Mouse (Mus musculus): ENCODE measurements around the gene Gm3415. TPM values are rescaled to one million over a fixed set of nuclear protein-coding genes. Genes with fewer than 3 reads are reported as not detected.
A peak's percentile ranks its signal among the peaks of the same experiment; 100 is the strongest.
"Not testable (repeated sequence)": the region's sequence is repeated elsewhere in the genome, so short reads cannot be mapped to it uniquely, and the experiment has no call there.

Gm3415 gene
- total RNA-seq (2015) (not detected in 2 replicates), total RNA-seq (2017) (not detected in 2 replicates)

DNA sequence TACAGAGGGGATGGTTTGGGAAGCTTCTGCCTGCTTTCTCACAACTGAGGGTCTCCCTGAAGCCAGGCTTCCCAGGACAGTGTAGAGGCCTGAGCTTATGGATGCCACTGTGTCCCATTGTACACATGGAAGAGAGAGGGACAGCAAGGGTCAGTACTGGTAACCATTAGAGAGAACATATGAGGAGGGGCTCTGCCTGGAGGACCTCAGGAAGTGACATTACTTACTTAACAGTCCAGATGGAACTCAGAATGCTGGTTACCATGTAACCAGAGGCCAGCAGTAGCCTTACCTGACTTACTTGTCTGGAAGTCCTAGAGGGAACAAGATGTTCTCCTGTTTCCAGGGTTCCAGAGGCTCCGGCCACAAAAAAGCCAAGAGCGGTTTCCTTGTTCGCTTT lies at the start of gene Gm3415:
TSS of gene Gm3415 (plus strand) at position 301 of the 400 bp plus-strand sequence.
- not testable (repeated sequence) for ATAC-seq (ENCODE audit: poor library complexity, severe bottlenecking)

DNA sequence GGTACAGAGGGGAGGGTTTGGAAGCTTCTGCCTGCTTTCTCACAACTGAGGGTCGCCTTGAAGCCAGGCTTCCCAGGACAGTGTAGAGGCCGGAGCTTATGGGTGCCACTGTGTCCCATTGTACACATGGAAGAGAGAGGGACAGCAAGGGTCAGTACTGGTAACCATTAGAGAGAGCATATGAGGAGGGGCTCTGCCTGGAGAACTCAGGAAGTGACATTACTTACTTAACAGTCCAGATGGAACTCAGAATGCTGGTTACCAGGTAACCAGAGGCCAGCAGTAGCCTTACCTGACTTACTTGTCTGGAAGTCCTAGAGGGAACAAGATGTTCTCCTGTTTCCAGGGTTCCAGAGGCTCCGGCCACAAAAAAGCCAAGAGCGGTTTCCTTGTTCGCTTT lies 42.1 kb upstream of the Gm3415 start, which contains the start of gene Gm3402:
TSS of gene Gm3402 (plus strand) at position 301 of the 400 bp plus-strand sequence.
- ATAC-seq (ENCODE audit: poor library complexity, severe bottlenecking) = not testable (repeated sequence)

DNA sequence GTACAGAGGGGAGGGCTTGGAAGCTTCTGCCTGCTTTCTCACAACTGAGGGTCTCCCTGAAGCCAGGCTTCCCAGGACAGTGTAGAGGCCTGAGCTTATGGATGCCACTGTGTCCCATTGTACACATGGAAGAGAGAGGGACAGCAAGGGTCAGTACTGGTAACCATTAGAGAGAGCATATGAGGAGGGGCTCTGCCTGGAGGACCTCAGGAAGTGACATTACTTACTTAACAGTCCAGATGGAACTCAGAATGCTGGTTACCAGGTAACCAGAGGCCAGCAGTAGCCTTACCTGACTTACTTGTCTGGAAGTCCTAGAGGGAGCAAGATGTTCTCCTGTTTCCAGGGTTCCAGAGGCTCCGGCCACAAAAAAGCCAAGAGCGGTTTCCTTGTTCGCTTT lies 30.4 kb upstream of the Gm3415 start, which contains the start of gene Gm3404:
TSS of gene Gm3404 (plus strand) at position 301 of the 400 bp plus-strand sequence.
- not testable (repeated sequence) for ATAC-seq (ENCODE audit: poor library complexity, severe bottlenecking)

DNA sequence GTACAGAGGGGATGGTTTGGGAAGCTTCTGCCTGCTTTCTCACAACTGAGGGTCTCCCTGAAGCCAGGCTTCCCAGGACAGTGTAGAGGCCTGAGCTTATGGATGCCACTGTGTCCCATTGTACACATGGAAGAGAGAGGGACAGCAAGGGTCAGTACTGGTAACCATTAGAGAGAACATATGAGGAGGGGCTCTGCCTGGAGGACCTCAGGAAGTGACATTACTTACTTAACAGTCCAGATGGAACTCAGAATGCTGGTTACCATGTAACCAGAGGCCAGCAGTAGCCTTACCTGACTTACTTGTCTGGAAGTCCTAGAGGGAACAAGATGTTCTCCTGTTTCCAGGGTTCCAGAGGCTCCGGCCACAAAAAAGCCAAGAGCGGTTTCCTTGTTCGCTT lies 18.6 kb upstream of the Gm3415 start, which contains the start of gene Gm3409:
TSS of gene Gm3409 (plus strand) at position 301 of the 400 bp plus-strand sequence.
- not testable (repeated sequence) for ATAC-seq (ENCODE audit: poor library complexity, severe bottlenecking)

DNA sequence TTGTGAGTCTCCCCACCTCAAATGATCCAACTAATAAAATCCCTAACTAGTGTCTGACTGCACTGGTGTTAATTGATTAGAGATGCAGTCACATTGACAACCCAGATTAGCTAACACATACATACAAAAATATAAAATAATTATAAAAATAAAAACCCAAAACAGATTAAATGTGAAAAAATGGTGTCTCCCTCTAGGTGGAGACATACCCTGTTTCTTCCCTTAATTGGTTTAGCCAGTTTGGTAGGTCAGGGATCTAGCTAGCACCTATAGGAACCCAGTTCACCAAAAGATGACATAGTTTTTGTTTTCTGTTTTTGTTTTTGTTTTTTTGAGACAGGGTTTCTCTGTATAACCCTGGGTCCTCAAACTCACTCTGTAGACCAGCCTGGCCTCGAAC lies 8.3 kb downstream of the Gm3415 start:
- no peak for ATAC-seq (ENCODE audit: poor library complexity, severe bottlenecking)

DNA sequence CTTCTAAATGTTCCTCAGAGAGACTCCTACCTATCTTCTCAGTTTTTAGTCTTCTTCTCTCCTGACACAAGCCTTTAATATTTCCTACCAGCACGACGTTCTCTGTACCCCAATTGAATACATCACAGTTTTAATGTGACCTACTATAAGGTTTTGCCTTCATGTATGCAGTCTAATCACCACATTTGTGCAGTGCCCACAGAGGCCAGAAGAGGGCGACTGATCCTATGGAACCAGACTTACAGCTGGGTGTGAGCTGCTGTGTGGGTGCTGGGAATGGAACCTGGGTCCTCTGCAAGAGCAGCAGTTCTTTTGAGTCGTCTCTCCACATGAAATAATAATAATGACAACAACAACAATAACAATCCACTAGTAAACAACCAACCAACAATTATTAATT lies 11.1 kb downstream of the Gm3415 start:
- ATAC-seq (ENCODE audit: poor library complexity, severe bottlenecking) = peak; percentile 57

DNA sequence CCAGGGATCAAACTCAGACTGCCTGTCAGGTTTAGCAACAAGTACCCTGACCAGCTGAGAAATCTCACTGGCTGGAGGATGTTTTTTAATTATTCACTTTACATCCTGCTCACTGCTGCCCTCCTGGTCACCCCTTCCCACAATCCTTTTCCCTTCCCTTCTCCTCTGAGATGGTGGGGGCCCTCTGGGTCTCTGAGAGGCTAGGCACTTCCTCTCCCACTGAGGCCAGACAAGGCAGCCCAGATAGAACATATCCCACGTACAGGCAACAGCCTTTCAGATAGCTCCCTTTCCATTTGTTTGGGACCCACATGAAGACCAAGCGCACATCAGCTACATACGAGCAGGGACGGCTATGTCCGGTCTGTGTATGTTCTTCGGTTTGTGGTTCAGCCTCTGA lies 14.2 kb downstream of the Gm3415 start:
- ATAC-seq (ENCODE audit: poor library complexity, severe bottlenecking) = not testable (repeated sequence)

DNA sequence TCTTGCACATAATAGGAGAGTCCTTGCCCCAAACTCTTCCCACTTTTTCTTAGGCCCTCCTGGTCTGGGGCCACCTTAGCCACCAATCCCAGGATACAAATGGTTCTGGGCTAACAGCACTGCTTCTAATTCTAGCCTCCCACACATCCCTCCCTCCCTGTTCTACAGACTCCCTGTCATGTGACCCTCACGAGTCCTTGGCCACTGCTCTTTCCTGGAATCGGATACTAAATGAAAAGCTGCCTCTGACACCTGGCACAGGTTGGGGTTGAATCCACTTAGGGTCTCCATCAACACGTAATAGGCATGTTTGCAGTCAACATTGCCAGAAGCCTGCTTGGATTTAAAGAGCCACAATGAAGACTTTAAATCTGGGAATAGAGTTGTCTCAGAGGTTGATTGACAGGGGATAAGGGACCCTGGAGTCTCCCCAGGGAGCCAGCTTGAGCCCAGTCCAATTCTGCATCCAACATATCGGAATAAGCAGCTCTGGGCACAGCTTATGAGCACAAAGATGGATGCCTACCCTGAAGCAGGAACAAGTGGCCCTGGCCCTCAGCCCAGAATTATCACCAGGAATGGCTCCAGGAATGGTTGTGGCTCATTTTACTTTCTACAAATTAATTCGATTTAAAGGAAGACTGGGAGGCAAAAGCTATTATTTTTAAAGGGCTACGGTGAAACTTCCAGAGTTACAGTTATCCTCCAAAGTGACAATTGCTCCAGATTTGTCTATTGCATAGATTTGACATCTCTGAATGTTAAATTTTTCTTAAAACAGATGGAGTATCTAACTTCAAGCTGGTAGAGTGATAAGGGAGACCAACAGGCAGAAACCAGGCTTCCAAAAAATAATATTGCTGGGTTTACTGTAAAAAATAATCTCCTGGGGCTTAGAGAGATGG lies 16.1 kb downstream of the Gm3415 start:
- not testable (repeated sequence) for ATAC-seq (ENCODE audit: poor library complexity, severe bottlenecking)

DNA sequence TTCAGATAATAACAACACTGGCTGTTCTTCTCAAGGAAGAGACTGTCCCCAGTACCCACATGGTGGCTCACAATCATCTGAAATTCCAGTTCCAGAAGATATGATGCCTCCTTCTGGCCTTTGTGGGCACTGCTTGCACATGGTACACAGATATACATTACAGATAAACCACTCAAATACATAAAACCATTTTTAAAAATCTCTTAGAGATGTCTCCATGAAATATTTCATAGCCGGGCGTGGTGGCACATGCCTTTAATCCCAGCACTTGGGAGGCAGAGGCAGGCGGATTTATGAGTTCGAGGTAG lies 16.8 kb downstream of the Gm3415 start:
- not testable (repeated sequence) for ATAC-seq (ENCODE audit: poor library complexity, severe bottlenecking)

DNA sequence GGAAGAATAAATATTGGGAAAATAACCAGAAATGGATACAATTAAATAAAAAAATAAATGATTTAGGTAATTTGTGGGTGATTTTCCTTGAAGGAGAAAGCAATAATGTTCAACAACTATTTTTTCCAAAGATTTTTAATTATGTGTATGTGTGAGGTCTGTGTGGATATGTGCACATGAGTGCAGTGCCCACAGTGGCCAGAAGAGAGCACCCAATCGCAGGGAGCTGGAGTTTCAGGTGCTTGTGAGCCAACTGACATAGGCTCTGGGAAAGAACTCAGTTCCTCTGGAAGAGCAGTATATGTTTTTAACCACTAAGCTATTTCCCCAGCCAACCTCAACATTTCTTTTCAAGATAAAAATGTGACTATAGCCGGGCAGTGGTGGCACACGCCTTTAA lies 20.7 kb downstream of the Gm3415 start:
- ATAC-seq (ENCODE audit: poor library complexity, severe bottlenecking) = no peak

DNA sequence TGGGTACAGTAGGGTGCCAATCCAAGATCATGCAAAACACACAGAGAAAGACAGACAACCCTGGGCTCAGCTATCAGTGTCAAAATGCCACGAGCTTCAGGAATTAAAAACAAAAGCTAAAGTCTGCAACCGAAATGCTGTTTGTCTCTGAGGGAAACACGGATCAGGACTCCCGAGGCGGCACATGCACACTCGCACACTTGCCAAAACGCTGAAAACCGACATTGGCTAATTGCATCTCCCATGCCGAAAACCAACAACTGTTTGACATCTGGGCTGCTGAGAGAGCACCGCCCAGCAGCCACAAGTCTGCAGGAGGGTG lies 28.2 kb downstream of the Gm3415 start:
- no peak for ATAC-seq (ENCODE audit: poor library complexity, severe bottlenecking)

DNA sequence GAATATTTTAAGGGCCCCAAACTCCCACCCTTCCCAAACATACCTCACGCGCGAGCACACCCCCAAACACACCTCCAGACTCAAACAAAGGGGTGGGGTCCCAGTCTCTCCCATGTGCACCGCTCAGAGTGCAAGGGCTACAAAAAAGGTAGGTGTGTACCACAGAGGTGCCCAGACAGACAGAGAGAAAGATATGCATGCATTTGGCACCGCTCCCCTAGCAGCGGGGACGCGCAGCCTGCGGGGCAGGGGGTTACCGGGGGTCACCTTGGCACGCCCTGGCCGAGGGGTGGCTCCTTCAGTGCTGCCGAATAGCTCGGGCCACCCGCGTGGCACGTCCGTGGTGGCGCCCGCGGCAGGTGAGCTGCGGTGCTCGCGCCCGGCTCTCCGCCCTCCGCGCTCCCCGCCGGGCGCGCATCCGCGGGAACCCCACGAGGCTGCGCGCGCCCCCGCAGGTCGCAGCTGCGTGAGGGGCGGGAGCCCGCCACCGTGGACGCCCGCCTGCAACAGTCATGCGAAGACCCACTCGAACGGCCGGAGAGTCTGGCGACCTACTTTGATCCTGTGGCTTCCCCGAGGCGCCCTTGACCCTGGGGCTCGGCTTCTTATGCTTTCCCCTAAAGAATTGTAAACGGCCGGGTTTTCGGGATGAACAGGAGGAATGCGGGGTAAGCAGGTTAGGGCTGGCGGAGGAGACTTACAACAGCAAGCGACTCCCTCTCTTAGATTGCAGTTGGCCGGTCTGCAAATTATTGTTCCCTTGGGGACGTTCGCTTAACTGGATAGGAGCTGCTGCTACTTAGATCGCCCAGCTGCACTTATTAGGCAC lies 28.8 kb downstream of the Gm3415 start, which contains the start of gene Gpr12:
TSS of gene Gpr12 (minus strand) at position 762 of the 829 bp plus-strand sequence.
- no peak for ATAC-seq (ENCODE audit: poor library complexity, severe bottlenecking)

DNA sequence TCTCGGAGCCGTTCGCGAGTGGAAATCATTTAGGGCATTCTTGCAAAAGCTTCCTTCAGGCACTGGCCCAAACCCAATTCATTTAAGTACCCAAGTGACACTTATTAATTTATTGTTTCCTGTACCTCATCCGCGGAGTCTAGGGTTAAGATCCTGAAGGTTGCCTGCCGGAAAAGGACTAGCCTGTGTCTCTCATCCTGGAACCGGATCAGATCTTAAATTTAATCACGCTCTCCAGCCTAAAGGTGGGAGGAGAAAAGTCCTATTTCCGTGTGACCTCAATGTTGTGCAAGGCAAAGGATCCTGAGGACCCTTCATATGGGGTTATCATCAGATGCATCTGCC lies 29.3 kb downstream of the Gm3415 start:
- ATAC-seq (ENCODE audit: poor library complexity, severe bottlenecking) = no peak

DNA sequence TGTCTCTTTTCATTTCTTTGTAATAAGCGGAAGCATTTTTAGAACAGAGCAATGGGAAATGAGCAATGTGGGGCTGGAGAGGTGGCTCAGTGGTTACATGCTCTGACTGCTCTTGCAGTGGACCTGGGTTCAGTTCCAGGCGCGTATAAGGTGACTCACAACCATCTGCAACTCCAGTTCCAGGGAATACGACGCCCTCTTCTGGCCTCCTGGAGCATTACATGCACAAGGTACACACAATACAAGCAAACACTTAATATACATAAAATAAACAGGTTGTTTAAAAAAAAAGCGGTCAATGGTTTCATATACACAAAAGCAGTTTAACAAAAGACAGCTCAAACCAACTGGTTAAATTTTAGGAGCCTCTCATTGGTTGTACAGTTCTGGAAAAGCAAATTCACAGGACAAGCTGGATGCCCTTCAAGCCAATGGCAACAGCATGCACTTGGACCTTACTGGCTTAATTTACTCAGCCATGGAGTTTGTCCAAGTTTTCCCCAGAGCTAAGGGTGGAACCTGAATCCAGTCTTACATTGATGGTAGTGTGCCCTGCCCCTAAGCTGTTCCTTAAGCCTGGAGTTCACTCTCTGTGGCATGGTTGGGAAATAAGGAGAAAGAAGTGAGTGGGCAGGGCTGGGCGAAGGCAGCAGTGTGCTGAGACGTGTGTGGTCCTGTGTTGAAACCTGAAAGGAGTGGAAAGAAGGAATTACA lies 30.6 kb downstream of the Gm3415 start:
- no peak for ATAC-seq (ENCODE audit: poor library complexity, severe bottlenecking)

DNA sequence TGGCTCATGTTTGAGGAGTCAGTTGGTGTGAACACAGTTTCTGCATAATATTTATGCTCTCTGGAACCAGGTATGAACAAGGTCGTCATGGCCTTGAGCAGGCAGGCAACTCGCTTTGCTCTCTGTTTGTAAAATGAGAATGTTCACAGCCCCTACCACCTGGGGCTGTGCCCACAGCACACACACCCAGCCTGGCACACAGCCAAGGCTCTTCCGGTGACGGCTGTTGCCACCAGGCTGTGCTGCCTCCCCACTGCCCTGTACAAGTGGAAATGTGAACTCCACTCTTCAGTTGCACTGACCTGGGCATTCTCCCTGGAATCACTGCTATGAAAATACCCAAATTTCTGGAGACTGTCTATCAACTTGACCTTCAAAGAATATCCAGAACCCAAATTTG lies 35.1 kb downstream of the Gm3415 start:
- no peak for ATAC-seq (ENCODE audit: poor library complexity, severe bottlenecking)

DNA sequence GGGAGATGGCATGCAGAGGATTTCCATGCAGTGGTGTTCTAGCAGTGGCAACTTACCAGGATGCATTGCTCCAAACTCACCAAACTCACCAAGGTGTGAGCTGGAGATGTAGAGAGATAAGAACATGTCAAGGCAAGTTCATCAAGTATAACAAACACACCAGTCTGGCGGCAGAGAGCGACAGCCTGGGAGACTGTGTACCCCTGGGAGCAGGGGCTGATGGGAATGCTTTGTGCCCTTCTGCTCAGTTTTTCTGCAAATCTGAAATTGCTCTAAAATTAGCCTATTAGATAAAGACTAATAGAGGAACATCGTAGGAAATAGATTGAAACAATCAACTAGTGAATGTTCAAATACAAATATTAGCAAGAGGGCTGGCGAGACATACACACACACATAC lies 35.7 kb downstream of the Gm3415 start:
- no peak for ATAC-seq (ENCODE audit: poor library complexity, severe bottlenecking)

DNA sequence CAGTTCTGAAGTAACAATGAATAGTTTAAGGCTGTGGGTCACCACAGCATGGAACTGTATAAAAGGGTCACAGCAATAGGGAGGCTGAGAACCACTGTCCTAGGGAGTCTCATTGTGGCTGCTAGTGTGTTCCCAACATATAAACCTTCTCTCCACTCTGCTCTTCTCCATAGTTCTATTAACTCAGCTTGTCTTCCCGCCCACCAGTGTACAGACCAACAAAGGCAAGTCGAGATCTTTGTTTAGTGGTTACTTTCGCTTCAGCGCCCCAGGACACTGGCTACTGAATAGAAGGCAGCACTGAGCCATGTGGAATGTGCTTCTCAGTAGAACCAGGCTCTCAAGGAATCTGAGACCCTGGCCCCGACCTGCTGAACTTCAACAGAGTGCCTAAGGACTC lies 36.6 kb downstream of the Gm3415 start:
- ATAC-seq (ENCODE audit: poor library complexity, severe bottlenecking) = no peak

DNA sequence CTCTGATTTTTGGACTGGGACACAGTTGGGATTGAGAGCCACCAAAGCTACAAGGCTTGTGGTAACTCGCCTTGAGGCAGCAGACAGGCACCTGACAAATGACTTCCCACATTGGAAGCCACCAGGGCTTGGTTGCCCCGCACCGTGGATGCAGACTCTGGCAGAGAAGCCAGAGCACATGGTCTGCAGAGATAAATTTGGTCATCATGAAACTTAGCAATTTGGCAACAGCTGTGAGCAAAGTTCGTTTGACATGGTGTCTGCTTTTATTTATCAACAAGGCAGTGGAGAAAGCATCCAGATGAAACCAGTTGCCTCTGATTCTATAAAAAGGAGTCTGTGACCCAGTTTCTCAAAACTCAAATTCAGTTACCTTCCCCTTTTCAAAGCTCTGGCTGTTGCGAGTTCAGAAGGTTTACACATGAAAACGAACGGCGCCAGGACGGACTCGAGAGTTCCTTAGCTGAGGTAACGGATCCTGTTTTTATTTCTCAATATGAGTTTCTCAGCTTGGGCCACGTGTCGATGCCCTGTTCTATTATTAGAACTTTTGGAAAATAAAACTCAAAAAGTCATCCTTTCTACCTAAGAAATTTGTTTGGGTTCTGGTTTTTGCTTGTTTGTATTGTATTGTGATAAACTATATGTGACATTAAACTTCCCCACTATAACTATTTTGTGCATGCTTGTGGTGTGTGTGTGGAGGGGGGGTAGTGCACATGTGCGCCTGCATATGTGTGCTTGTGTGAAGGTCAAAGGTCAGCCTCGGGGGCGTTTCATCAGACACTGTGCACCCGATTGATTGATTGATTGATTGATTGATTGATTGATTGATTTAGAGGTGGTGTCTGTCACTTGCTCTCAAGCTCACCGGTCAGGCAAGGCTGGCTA lies 40.9 kb downstream of the Gm3415 start:
- peak; percentile 53 for ATAC-seq (ENCODE audit: poor library complexity, severe bottlenecking)

DNA sequence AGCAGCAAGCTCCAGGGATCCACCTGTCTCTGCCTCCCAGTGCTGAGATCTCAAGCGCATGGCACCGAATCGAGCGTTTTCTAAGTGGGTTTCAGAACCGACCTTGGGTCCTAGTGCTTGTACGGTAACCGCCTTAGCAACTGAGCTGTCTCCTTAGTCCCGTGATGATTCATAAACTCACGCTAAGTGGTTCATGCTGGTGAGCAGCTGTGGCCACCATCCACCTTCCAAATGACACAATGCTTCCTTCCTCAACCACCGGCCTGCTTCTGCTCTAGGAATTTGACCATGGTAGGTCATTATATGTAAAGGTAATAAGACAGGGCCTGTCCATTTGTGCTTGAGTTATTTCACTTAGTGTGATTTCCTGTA lies 41.6 kb downstream of the Gm3415 start:
- ATAC-seq (ENCODE audit: poor library complexity, severe bottlenecking) = peak; percentile 39; the same call in 1 of the 2 replicates
